Mouse (Mus musculus): ENCODE data around the gene Pax1.

DNA sequence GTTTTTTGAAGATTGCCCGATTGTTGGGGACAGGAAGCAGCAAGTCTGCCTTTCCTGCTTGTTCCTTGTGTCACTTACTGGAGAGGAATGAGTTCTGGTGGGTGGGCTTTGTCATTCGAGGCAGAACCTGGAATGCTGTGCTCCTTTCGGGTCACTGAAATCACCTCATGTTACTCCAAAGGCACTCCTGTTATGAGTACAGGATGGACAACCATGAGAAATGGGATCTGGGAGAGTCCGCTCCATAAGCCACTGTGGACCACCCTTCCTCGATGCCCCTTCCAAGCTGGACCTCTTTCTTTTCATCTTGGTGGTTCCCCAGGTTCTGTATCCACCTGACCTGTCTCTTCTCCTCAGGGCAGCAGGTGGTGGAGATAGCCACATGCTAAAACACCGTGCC, 2.5 kb downstream of the Pax1 start:
- TF ChIP-seq CTCF (IDR thresholded peaks at IDR 0.05; ENCODE audit: low read depth): no peak
- no peak for TF ChIP-seq EP300 (IDR thresholded peaks at IDR 0.05; ENCODE audit: low read depth)
